Mouse (Mus musculus) kidney, adult 10 weeks (tissue): ENCODE measurements around the gene Ubxn1. TPM values are rescaled to one million over a fixed set of nuclear protein-coding genes. Genes with fewer than 3 reads are reported as not detected.

ENCODE experiments used
- polyA plus RNA-seq: library from polyadenylated mRNA; stranded (reverse); fragments of 350-450 nt; fragmentation: Illumina TruSeq; extraction: RNeasy Lipid Tissue Mini Kit (QIAGEN cat#74804); gene quantifications from one replicate; pipeline ENCODE4 v1.2.3, GENCODE M21; 2014; ENCODE audit warnings: low read depth, low replicate concordance

Ubxn1 gene
- polyA plus RNA-seq, result 17.7 TPM

DNA sequence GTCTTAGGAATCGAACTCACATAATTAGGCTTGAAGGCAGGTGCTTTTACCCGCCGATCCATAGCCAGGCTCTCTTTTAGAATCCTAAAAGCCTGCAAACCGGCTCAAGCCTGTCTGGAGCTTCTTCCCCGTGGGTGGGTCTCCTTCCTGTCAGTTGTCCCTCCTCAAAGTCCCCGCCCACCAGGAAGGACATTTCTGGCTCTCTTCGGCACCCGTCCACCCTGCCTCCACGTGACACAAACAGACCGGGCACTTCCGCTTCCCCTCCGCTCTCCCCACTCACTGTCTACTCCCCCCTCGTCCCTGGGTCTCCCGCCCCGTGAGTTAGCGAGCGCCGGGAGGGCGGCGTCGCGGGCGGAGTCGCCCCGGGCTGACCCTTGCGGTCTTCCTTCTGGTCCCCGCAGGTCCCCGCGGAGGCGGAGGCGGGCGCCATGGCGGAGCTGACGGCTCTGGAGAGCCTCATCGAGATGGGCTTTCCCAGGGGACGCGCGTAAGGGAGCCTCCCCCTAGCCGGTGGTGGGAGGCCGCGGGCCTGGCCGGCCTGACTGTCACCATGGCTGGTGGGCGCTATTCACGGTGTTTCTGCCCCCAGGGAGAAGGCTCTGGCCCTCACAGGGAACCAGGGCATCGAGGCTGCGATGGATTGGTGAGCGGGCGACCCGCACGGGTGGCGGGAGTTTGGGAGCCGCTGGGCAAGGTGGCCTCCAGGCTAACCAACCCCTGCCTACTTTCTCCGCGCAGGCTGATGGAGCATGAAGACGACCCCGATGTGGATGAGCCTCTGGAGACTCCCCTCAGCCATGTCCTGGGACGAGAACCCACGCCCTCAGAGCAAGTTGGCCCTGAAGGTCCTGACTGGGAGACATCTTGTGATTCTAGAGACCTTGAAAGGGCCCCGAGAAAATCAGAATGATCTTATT lies at the start of gene Ubxn1:
TSS of gene Ubxn1 (plus strand) at position 230 of the 920 bp plus-strand sequence.

DNA sequence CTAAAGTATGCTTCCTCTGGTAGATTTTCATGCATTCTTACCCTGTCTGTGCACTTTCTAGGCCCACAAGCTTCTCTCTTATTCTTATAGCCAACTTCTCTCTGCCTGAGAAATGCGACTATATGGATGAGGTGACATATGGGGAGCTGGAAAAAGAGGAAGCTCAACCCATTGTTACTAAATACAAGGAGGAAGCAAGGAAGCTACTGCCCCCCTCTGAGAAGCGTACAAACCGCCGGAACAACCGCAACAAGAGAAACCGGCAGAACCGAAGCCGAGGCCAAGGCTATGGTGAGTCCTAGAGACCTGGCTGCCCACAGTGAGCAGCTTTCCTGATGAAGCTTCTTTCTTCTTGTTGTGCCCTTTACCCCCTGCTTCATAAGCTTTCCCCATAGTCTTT lies 41.6 kb upstream of the Ubxn1 start, which contains the start of gene AC129217.1:
TSS of gene AC129217.1 (plus strand) at position 114 of the 400 bp plus-strand sequence.

DNA sequence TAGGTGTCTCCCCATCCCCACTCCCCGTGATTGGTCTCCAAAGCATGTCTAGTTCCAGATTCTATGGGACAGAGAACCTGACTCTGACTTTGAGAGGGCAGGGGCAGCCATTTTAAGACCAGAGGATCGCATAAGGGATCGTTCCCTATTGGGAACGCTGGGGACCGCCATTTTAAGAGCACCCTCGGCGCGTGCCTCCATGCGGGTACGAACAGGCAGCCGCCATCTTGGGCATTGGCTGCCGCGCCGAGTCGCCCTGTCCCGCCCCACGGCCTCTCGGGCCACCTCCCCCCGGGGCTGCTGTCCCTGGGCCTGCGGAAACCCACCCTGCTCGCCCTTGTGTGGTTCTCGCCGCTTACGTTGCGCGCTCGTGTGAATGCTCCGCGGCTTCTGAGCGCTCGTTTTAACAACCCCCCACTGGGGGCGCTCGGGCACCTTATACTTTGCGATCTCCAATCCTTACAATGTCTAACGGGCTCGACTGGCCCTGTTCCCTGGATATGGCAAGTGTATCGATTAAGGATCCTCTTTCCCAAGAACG lies 34.0 kb upstream of the Ubxn1 start, which contains the start of gene Bscl2:
TSS of gene Bscl2 (plus strand) at position 217 of the 541 bp plus-strand sequence.

DNA sequence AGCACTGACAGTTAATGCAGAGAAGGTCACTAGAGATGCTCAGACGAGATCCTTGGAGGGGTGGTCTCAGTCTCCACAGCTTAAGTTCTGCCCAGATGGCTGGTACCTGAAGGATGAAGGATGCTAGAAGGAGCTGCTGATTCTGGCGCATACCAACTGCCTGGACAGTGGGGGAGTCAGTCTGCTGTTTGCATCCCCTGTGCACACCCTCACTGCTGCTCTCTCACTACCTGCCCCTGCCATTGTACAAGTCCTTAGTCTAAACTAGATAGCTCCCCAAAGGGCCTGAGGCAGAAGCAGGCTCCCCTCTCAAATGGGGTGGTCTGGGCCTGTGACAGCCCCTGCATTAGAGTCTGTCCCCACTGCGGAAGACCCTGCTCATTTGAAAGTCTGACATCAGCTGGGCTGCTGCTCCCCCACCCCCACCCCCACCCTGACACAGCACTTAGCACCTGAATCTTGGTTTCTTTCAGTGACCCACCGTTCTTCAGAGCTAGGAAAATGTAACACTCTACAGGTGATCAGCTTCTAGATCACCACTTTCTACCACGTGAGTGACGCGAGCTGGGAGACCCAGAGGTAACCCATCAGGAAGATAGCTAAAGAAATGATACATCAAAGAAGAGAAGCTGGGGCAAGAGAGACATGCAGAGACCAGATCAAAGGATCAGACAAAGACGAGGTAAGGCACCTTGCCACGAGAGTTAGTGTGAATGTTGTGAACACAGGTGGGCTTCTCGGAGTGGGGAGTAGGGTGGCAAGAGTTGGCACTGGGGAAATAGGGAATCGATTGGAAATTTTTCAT lies 32.0 kb upstream of the Ubxn1 start, which contains the start of gene Gng3:
TSS of gene Gng3 (minus strand) at position 92 of the 805 bp plus-strand sequence.

DNA sequence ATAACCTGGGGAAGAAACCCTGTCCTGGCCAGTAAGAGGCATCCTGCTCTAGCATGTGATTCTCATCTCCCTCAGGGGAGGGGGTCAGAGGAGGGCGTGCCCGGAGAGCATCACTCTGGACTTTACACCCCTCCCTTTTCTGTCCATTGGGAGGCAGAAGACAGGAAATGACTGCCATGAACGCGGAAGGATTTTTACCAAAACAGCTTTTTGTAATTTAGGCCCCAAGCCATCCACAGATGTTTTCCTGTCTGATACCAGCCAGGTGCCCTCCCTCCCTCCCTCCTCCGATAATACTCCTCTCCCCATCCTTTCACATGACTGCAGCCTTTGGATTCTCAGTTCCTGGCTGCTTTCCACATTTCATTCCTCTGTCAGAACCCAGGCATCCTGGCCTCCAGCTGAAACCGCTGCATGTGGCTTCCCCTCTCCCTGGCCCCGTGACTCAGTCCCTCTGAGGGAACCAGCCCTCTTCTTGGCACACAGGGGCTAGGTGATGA lies 20.8 kb upstream of the Ubxn1 start, which contains the start of gene Lrrn4cl:
TSS of gene Lrrn4cl (plus strand) at position 367 of the 500 bp plus-strand sequence.

DNA sequence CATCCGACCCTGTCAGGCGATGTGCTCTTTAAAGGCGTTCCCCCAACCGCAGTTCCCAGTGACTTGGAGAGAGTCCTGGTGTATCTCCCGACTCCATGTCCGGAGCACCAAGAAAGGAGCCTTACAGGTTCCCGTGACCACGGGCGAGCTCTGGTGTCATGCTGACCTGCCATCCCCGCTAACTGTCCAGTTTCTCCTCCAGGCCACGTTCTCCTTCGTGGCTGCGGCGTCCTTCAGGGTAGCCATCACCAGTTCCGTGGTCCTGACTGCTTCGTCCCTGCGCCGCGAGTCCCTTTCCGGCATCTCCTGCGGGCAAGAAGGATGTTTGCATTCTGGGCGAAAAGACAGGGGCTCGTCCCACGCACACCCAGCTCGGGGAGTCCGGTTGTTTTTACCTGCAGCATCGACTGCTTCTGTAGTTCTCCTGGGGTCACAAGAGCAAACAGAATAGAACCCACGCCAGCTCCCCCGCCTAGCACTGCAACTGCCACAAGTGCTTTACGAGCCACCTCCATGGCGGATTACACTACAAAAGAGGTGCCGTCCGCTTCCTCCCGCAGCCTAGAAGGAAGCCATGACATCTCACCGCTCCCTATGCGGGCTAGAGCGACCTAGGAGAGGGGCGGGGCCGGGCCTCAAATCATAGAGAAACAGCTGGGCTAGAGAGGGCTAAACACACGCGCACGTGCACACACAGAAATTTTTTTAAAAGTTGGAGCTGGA lies 9.2 kb downstream of the Ubxn1 start, which contains the start of gene Uqcc3:
TSS of gene Uqcc3 (minus strand) at position 613 of the 723 bp plus-strand sequence.

DNA sequence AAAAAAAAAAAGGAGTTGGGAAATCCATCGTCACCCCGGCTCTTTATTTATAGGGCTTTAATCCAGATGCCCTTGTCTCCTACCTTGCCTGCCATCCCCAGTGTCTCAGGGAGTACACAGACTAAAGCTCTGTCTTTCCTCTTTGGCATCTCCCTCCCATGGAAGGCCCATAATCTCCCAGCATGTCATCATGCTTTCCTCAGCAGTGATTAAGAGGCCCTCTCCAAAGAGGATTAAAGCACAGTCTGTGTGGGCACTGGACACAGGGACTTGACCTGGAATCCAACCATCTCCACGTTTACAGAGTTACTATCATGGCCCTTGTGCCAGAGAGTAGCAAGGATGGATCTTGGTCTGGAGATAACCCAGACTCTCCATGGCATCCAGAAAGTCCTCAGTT lies 12.3 kb downstream of the Ubxn1 start, which contains the start of the genes Lbhd1 and Gm49403:
TSS of gene Lbhd1 (plus strand) at position 117 of the 400 bp plus-strand sequence.
TSS of gene Gm49403 (plus strand) at position 315 of the 400 bp plus-strand sequence.

DNA sequence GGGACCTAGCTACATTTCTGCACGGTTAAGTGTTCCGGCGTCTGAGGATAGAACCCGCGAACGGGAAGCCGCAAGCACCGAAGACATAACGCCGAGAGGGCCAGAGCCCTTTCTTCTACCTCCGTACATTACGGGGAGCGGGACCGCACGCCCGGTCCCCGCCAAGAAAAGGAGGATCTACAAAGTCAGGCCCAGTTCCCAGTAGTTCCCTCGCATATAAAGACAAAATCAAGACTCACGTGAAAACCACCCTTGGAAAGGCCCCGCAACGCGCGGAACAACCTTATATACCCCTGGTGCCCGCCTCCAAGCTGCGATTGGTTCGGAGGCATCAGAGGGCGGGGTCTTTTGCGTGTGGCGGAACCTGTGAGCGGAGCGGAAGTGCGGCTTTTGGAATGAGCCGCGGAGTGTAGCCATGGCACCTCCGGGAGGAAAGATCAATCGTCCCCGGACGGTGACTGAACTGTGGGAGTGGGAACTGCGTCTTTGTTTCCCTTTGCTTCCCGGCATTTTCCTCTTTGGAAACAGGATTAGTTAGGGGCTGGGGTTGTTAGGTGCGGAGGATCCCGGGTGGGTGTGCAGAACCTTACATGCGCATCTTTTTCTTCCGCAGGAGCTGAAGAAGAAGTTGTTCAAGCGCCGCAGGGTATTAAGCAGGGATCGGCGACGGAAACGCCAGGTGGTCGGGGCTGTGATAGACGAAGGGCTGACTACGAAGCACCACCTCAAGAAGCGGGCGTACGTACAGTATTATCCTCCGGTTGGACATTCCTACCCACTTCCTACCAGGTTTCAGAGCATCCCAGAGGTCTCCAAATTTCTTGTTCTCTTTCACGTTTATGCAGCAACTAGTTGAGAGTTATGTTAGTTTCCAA lies 17.5 kb downstream of the Ubxn1 start, which contains the start of the genes 1810009A15Rik and Gm49416:
TSS of gene 1810009A15Rik (plus strand) at position 343 of the 875 bp plus-strand sequence.
TSS of gene Gm49416 (plus strand) at position 416 of the 875 bp plus-strand sequence.

DNA sequence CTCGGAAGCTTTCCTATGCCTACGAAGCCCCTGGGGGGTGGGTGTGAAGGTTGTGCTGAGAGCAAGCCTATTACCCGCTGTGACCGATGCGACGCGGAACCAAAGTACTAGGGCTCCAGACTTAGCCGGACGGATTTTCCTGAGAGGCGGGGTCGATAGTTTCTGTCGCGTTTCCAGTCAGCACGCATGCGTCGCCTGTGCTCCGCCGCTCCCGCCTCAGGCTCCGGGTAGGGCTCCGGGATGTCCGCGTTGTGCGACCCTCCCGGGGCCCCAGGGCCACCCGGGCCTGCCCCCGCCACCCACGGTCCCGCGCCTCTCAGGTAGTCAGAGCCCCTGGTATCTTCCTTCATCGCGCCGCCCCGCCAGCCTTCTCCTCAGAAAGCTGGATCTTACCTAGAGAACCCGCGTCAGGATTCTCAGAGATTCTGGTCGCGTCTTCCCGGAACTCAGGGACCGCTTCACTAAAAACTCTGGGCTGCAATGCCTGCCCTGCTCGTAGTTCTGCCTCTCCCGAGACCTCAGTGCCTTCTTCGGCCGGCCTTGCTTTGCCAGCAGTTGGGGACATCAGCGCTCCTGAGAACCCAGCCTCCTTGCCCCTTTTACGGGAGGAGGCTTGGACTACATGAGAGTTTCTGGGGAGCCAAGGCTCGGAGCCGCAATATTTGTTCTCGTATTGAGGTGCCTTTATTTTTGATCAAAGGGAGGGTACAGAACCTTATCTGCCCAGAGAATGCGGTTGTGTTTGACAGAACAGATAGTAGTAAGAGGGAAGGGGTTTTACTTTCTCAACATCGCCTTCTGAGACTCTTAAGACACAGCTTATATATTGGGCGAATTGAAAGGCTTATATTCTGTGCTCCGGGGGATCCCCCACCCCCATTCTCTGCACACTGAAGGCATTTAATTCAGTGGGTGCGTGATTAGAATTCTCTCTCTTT lies 21.8 kb downstream of the Ubxn1 start, which contains the start of gene Ints5:
TSS of gene Ints5 (plus strand) at position 177 of the 938 bp plus-strand sequence.

DNA sequence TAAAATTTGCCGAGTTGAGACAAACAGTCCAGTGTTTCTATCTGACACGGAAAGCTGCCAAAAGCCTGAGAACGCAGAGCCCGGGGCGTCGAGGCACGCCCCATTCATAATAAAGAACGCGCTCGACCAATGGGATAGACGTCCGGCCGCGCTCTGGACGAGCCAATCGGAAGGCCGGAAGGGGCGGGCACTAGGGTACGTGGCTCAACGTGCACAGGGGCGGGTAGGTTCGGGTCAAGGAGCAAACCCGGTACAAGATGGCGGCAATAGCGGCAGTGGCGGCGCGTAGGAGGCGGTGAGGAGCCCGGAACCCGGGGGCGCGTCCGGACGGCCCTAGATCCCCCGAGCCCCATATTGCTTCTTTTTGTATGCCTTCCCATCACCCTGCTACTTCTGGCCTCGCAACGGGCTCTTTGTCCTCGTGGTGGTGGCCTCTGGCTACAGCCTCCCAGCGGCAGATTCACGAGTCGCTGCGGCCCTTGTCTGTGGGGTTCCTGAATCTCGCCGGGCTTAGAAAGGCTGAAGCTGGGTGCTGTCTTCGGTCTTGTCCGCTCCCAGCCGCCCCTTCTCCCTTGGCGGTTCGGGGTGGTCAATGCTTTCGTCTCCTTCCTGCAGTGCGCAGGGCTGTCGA lies 26.7 kb downstream of the Ubxn1 start, which contains the start of gene Ganab:
TSS of gene Ganab (plus strand) at position 207 of the 631 bp plus-strand sequence.

DNA sequence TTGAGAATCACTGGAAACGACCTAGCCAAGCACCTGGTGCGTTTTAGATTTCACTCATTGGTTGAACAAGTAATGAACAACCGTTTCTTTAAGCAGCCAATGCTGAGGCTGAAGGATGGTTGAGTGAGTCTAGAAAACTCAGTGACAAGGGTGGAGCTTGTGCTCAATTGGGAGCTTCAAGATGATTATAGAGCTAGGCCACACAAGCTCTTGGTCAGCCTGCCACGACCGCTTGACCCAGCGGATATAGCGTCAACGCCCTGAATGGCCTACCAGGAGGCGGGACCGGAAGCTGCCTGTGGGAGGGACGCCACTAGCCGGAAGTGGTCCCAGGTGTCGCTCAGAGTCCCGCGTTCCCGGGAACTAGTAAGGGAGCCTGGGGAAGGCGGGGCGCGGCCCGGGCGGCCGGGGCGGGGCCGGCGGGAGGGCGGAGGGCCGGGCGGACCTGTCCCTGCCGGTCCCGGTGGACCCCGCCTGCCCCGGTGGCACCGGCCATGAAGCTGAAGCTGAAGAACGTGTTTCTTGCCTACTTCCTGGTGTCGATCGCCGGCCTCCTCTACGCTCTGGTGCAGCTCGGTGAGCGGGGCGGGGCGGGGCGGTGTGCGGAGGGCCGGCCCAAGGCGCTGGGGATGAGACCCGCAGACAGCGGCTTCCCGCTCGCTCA lies 48.9 kb downstream of the Ubxn1 start, which contains the start of gene B3gat3:
TSS of gene B3gat3 (plus strand) at position 302 of the 664 bp plus-strand sequence.

Other genes with a start within 250 kb of the Ubxn1 start
- not detected for gene Chrm1, start 207.7 kb upstream of the Ubxn1 start, polyA plus RNA-seq
- gene Slc3a2, start 148.1 kb upstream of the Ubxn1 start, polyA plus RNA-seq, result 283 TPM
- 6.9 TPM for gene Wdr74, start 135.7 kb upstream of the Ubxn1 start, polyA plus RNA-seq
- gene 1700092M07Rik, start 130.8 kb upstream of the Ubxn1 start, polyA plus RNA-seq, result not detected
- 39.9 TPM for gene Stx5a, start 130.1 kb upstream of the Ubxn1 start, polyA plus RNA-seq
- 50.7 TPM for gene Nxf1, start 114.4 kb upstream of the Ubxn1 start, polyA plus RNA-seq
- 44.7 TPM for gene Tmem223, start 100.5 kb upstream of the Ubxn1 start, polyA plus RNA-seq
- 44.0 TPM for gene Tmem179b, start 97.0 kb upstream of the Ubxn1 start, polyA plus RNA-seq
- gene Taf6l, start 85.1 kb upstream of the Ubxn1 start, polyA plus RNA-seq, result 0.77 TPM
- 71.4 TPM for gene Polr2g, start 72.9 kb upstream of the Ubxn1 start, polyA plus RNA-seq
- gene Zbtb3, start 68.9 kb upstream of the Ubxn1 start, polyA plus RNA-seq, result 0.28 TPM
- 58.2 TPM for gene Ttc9c, start 52.2 kb upstream of the Ubxn1 start, polyA plus RNA-seq
- 109 TPM for gene Hnrnpul2, start 51.5 kb upstream of the Ubxn1 start, polyA plus RNA-seq
- gene AC129217.1, start 41.7 kb upstream of the Ubxn1 start, polyA plus RNA-seq, result not detected
- gene Bscl2, start 34.0 kb upstream of the Ubxn1 start, polyA plus RNA-seq, result 21.8 TPM
- not detected for gene Gng3, start 32.3 kb upstream of the Ubxn1 start, polyA plus RNA-seq
- 0.69 TPM for gene Lrrn4cl, start 20.7 kb upstream of the Ubxn1 start, polyA plus RNA-seq
- 6.6 TPM for gene Uqcc3, start 9.4 kb downstream of the Ubxn1 start, polyA plus RNA-seq
- gene Lbhd1, start 12.2 kb downstream of the Ubxn1 start, polyA plus RNA-seq, result 56.4 TPM
- gene Gm49403, start 12.4 kb downstream of the Ubxn1 start, polyA plus RNA-seq, result not detected
- gene 1810009A15Rik, start 17.4 kb downstream of the Ubxn1 start, polyA plus RNA-seq, result 17.3 TPM
- not detected for gene Gm49416, start 17.4 kb downstream of the Ubxn1 start, polyA plus RNA-seq
- gene Ints5, start 21.5 kb downstream of the Ubxn1 start, polyA plus RNA-seq, result 0.32 TPM
- gene Ganab, start 26.6 kb downstream of the Ubxn1 start, polyA plus RNA-seq, result 80.0 TPM
- 5.2 TPM for gene B3gat3, start 48.9 kb downstream of the Ubxn1 start, polyA plus RNA-seq
- 0.40 TPM for gene Rom1, start 57.9 kb downstream of the Ubxn1 start, polyA plus RNA-seq
- 2.1 TPM for gene Eml3, start 58.1 kb downstream of the Ubxn1 start, polyA plus RNA-seq
- gene Mta2, start 70.4 kb downstream of the Ubxn1 start, polyA plus RNA-seq, result 47.2 TPM
- gene Tut1, start 82.4 kb downstream of the Ubxn1 start, polyA plus RNA-seq, result 2.3 TPM
- 56.6 TPM for gene Eef1g, start 95.5 kb downstream of the Ubxn1 start, polyA plus RNA-seq
- 25.5 TPM for gene Ahnak, start 117.8 kb downstream of the Ubxn1 start, polyA plus RNA-seq
- not detected for gene Scgb1a1, start 216.5 kb downstream of the Ubxn1 start, polyA plus RNA-seq